Mouse (Mus musculus): ENCODE measurements around the gene Gimap1. TPM values are rescaled to one million over a fixed set of nuclear protein-coding genes. Genes with fewer than 3 reads are reported as not detected.
A peak's percentile ranks its signal among the peaks of the same experiment; 100 is the strongest.

Gimap1 gene
- total and polyA plus RNA-seq, 3 experiments: 54.5 to 144 (median 91.8) TPM

DNA sequence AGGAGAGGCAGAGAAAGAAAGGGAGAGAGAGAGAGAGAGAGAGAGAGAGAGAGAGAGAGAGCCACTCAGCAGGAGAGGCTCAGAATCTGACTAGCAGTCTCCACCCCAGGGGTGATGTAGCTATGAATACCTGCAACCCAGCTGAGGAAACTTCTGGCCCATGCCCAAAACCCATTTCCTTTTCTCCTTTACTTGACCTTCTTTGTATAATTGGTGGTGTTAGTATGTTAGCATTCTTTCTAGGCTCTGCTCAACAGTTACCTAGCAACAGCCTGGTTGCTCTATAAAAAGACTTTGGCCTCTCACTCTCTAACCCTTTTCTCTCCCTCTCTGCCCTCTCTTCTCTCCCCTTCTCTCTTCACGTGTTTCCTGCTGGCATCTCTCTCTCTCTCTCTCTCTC is 13.4 kb upstream of the Gimap1 start:
- peaks cover 25 to 69% of the 10 kb centered on the region in 2 experiments for H3K4me1 ChIP-seq (ENCODE audit: control insufficient read depth in 1 of 2, insufficient read depth in 2 of 2)
- in situ Hi-C loops (cut with MboI; ENCODE audit: low pct_ligation_motif_present, low pct_unique_long_range_greater_than_20kb, low sequenced_read_pairs): no loop called here
- no peak overlapping the region for H3K27ac ChIP-seq (ENCODE audit: insufficient read depth, low read depth)
- no peaks in the 10 kb centered on the region for H3K27me3 ChIP-seq (replicated peaks)
- H3K4me2 ChIP-seq (ENCODE audit: insufficient read depth, low read depth, poor library complexity, severe bottlenecking): no peak overlapping the region
- peaks cover 6% of the 10 kb centered on the region; the same call in 1 of the 2 replicates for H3K79me2 ChIP-seq (replicated peaks; ENCODE audit: control insufficient read depth, extremely low read depth, insufficient read depth, poor library complexity, severe bottlenecking)
- dilution Hi-C loops (cut with MboI; ENCODE audit: extremely low pct_ligation_motif_present, extremely low pct_unique_long_range_greater_than_20kb, low sequenced_read_pairs): no loop called here
- no peak overlapping the region for H3K4me3 ChIP-seq (replicated peaks in 1 of 3; ENCODE audit: low read depth in 2 of 3, low read length in 2 of 3, poor library complexity in 1 of 3)
- no peak for DNase-seq (ENCODE audit: extremely low read depth)
- no peak overlapping the region for H3K9ac ChIP-seq (ENCODE audit: insufficient read depth, low read depth)
- no peaks in the 10 kb centered on the region for H3K9me3 ChIP-seq (replicated peaks; ENCODE audit: low read length)
- TF ChIP-seq KAT2A (IDR thresholded peaks at IDR 0.05; ENCODE audit: insufficient replicate concordance, low read length) (no peak), ZMIZ1 (IDR thresholded peaks at IDR 0.05; ENCODE audit: low read depth, low read length) (no peak), GABPA (IDR thresholded peaks at IDR 0.05; ENCODE audit: insufficient replicate concordance, low read depth, low read length) (no peak), POLR2AphosphoS2 (IDR thresholded peaks at IDR 0.05; ENCODE audit: low read depth, low read length) (no peak)
- H3K36me3 ChIP-seq (replicated peaks in 1 of 2; ENCODE audit: control insufficient read depth in 1 of 2, insufficient read depth in 1 of 2, low read length in 1 of 2): peaks cover 0 to 6% of the 10 kb centered on the region in 2 experiments

DNA sequence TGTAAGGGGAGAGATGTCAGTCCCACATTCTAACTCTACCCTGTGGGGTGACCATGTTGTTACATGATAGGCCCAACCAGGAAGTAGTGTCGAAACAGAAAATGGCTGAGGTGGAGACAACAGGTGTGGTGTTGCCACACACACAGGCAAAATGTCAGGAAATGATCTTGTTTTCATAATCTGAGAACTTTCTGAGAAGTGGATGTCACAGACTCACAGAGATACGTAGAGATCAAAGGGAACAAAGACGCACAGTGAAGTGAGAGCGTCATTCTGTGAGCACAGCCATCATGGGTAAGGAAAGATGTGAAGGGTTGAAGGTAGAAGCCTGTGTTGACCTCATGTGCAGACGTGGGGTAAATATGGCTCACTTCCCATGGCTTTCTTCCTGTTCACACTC is 11.1 kb upstream of the Gimap1 start:
- H3K27me3 ChIP-seq (replicated peaks): no peaks in the 10 kb centered on the region
- H3K9me3 ChIP-seq (replicated peaks; ENCODE audit: low read length): no peaks in the 10 kb centered on the region
- no peak overlapping the region for H3K27ac ChIP-seq (ENCODE audit: insufficient read depth, low read depth)
- dilution Hi-C loops (cut with MboI; ENCODE audit: extremely low pct_ligation_motif_present, extremely low pct_unique_long_range_greater_than_20kb, low sequenced_read_pairs) (no loop called here), in situ Hi-C loops (cut with MboI; ENCODE audit: low pct_ligation_motif_present, low pct_unique_long_range_greater_than_20kb, low sequenced_read_pairs) (no loop called here)
- DNase-seq (ENCODE audit: extremely low read depth): no peak
- H3K4me2 ChIP-seq (ENCODE audit: insufficient read depth, low read depth, poor library complexity, severe bottlenecking): no peak overlapping the region
- TF ChIP-seq BHLHE40 (IDR thresholded peaks at IDR 0.05; ENCODE audit: low read depth, low read length) (no peak), ELF1 (IDR thresholded peaks at IDR 0.05; ENCODE audit: low read depth, low read length) (peak; percentile 43), RAD21 (IDR thresholded peaks at IDR 0.05; ENCODE audit: low read depth, low read length) (no peak), TCF12 (IDR thresholded peaks at IDR 0.05; ENCODE audit: low read depth, low read length) (no peak), ETS1 (conservative IDR thresholded peaks at IDR 0.05; ENCODE audit: low read depth, low read length) (no peak)
- H3K4me1 ChIP-seq (ENCODE audit: control insufficient read depth in 1 of 2, insufficient read depth in 2 of 2): peaks cover 29 to 75% of the 10 kb centered on the region in 2 experiments
- no peaks in the 10 kb centered on the region for H3K79me2 ChIP-seq (replicated peaks; ENCODE audit: control insufficient read depth, extremely low read depth, insufficient read depth, poor library complexity, severe bottlenecking)
- H3K4me3 ChIP-seq (replicated peaks in 1 of 3; ENCODE audit: low read depth in 2 of 3, low read length in 2 of 3, poor library complexity in 1 of 3): no peak overlapping the region
- H3K9ac ChIP-seq (ENCODE audit: insufficient read depth, low read depth): no peak overlapping the region
- H3K36me3 ChIP-seq (replicated peaks in 1 of 2; ENCODE audit: control insufficient read depth in 1 of 2, insufficient read depth in 1 of 2, low read length in 1 of 2): peaks cover 0 to 4% of the 10 kb centered on the region in 2 experiments

DNA sequence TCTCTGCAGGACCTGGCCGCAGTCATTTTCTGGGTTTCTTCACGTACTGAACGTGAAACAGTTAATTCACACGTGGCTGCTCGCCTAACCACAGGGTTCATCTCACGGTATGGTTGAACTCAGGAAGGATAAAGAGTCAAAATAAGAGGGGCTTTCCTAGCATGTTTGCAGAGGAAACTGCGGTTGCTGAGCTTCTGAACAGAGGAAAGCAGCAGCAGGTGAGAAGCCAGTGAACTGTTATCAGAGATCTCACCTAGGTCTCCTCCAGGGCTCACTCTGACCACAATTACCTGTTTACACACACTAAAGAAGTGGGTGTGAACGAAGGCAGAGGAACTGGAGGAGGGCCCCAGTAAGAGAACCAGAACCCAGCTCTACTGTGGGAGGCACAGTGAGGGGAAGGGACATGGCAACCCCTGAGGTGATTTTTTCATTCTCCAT is 6.0 kb upstream of the Gimap1 start:
- H3K4me3 ChIP-seq (replicated peaks in 1 of 3; ENCODE audit: low read depth in 2 of 3, low read length in 2 of 3, poor library complexity in 1 of 3): no peak overlapping the region
- peak; percentile 89 for DNase-seq (ENCODE audit: extremely low read depth)
- TF ChIP-seq MXI1 (IDR thresholded peaks at IDR 0.05; ENCODE audit: low read depth, low read length) (peak; percentile 88), MYC (IDR thresholded peaks at IDR 0.05; ENCODE audit: low read depth, low read length) (peak; percentile 98), JUND (conservative IDR thresholded peaks at IDR 0.05; ENCODE audit: low read depth, low read length) (peak; percentile 69), RCOR1 (conservative IDR thresholded peaks at IDR 0.05; ENCODE audit: low read depth, low read length) (peak; percentile 83), POLR2A (IDR thresholded peaks at IDR 0.05; ENCODE audit: low read depth, low read length) (0 out of 2 replicates have a peak, but pooled peaks have one; percentile 42), SIN3A (IDR thresholded peaks at IDR 0.05; ENCODE audit: low read length) (peak; percentile 85), BHLHE40 (IDR thresholded peaks at IDR 0.05; ENCODE audit: low read depth, low read length) (peak; percentile 100), MAZ (IDR thresholded peaks at IDR 0.05; ENCODE audit: low read depth, low read length) (peak; percentile 76; the same call in 1 of the 2 replicates), CTCF (conservative IDR thresholded peaks at IDR 0.05 in 1 of 2, IDR thresholded peaks at IDR 0.05 in 1 of 2; ENCODE audit: low read depth in 2 of 2, low read length in 2 of 2) (no peak), ETS1 (conservative IDR thresholded peaks at IDR 0.05; ENCODE audit: low read depth, low read length) (peak; percentile 95), JUN (IDR thresholded peaks at IDR 0.05; ENCODE audit: insufficient read depth, low read depth, low read length) (peak; percentile 48; the same call in 1 of the 2 replicates), HCFC1 (IDR thresholded peaks at IDR 0.05; ENCODE audit: low read depth, low read length) (peak; percentile 32; the same call in 1 of the 2 replicates), TCF12 (IDR thresholded peaks at IDR 0.05; ENCODE audit: low read depth, low read length) (peak; percentile 95), KAT2A (IDR thresholded peaks at IDR 0.05; ENCODE audit: insufficient replicate concordance, low read length) (no peak), EP300 (IDR thresholded peaks at IDR 0.05; ENCODE audit: low read length) (peak; percentile 94), MEF2A (IDR thresholded peaks at IDR 0.05; ENCODE audit: borderline replicate concordance, low read depth, low read length) (peak; percentile 94), RAD21 (IDR thresholded peaks at IDR 0.05; ENCODE audit: low read depth, low read length) (peak; percentile 20), USF1 (IDR thresholded peaks at IDR 0.05; ENCODE audit: low read depth, low read length) (peak; percentile 40; the same call in 1 of the 2 replicates), MAX (IDR thresholded peaks at IDR 0.05; ENCODE audit: low read length) (peak; percentile 96), NELFE (IDR thresholded peaks at IDR 0.05; ENCODE audit: low read depth, low read length) (no peak), ELF1 (IDR thresholded peaks at IDR 0.05; ENCODE audit: low read depth, low read length) (no peak; the same call in 1 of the 2 replicates)

More for the DNA sequence above, 6.0 kb upstream of the Gimap1 start:
- Histone ChIP-seq H3K79me2 (replicated peaks; ENCODE audit: control insufficient read depth, extremely low read depth, insufficient read depth, poor library complexity, severe bottlenecking) (peaks cover 7% of the 10 kb centered on the region; the same call in 1 of the 2 replicates), H3K9me3 (replicated peaks; ENCODE audit: low read length) (peaks cover 2% of the 10 kb centered on the region), H3K4me2 (ENCODE audit: insufficient read depth, low read depth, poor library complexity, severe bottlenecking) (peak overlapping the region; percentile 26), H3K36me3 (replicated peaks in 1 of 2; ENCODE audit: control insufficient read depth in 1 of 2, insufficient read depth in 1 of 2, low read length in 1 of 2) (peaks cover 0 to 9% of the 10 kb centered on the region in 2 experiments), H3K4me1 (ENCODE audit: control insufficient read depth in 1 of 2, insufficient read depth in 2 of 2) (peaks cover 19 to 75% of the 10 kb centered on the region in 2 experiments), H3K27ac (ENCODE audit: insufficient read depth, low read depth) (peak overlapping the region; percentile 67), H3K27me3 (replicated peaks) (no peaks in the 10 kb centered on the region), H3K9ac (ENCODE audit: insufficient read depth, low read depth) (no peak overlapping the region; the same call in 1 of the 2 replicates)
- in situ Hi-C loops (cut with MboI; ENCODE audit: low pct_ligation_motif_present, low pct_unique_long_range_greater_than_20kb, low sequenced_read_pairs): no loop called here
- dilution Hi-C loops (cut with MboI; ENCODE audit: extremely low pct_ligation_motif_present, extremely low pct_unique_long_range_greater_than_20kb, low sequenced_read_pairs): no loop called here

Measured in CH12.LX (cell line).